Mouse (Mus musculus): ENCODE data around the gene Olfr1310.
"Not testable (repeated sequence)": the region's sequence is repeated elsewhere in the genome, so short reads cannot be mapped to it uniquely, and the experiment has no call there.

The Olfr1310 gene

GRCm38 (mm10) chr2:112012608-112013007, at the start of gene Olfr1310:
Gene Olfr1310 (minus strand): TSS chr2:112012708.
- no peak for DNase-seq (ENCODE audit: low read depth, low spot score)

- DNase-seq (ENCODE audit: low read depth, low spot score): no peak
Measured at GRCm38 (mm10) chr2:112050138-112050537, 37.6 kb upstream of the Olfr1310 start, which contains the start of gene Olfr1312. Gene Olfr1312 (minus strand): TSS chr2:112050238.

GRCm38 (mm10) chr2:112026971-112027370, 14.5 kb upstream of the Olfr1310 start:
- DNase-seq (ENCODE audit: low read depth, low spot score): not testable (repeated sequence)

GRCm38 (mm10) chr2:112024312-112024711, 11.8 kb upstream of the Olfr1310 start, which contains the start of gene Olfr1311:
Gene Olfr1311 (minus strand): TSS chr2:112024412.
- DNase-seq (ENCODE audit: low read depth, low spot score): no peak

GRCm38 (mm10) chr2:112014900-112015299, 2.4 kb upstream of the Olfr1310 start:
- DNase-seq (ENCODE audit: low read depth, low spot score): no peak

- no peak for DNase-seq (ENCODE audit: low read depth, low spot score)
Measured at GRCm38 (mm10) chr2:111990181-111990580, 22.3 kb downstream of the Olfr1310 start, which contains the start of gene Olfr1309. Gene Olfr1309 (minus strand): TSS chr2:111990281.

- DNase-seq (ENCODE audit: low read depth, low spot score): no peak
Measured at GRCm38 (mm10) chr2:111964844-111965243, 47.7 kb downstream of the Olfr1310 start, which contains the start of gene Olfr1308. Gene Olfr1308 (minus strand): TSS chr2:111964944.
